Mouse (Mus musculus): ENCODE results near the gene Rara. TPM values are rescaled to one million over a fixed set of nuclear protein-coding genes. Genes with fewer than 3 reads are reported as not detected.

Gene Rara
- polyA plus RNA-seq, 1 experiment = 6.4 TPM

GRCm38 (mm10) chr11:98937410-98937913, 9.8 kb downstream of the Rara start:
- peak in 1 of 2 experiments; percentile 66 for DNase-seq (ENCODE audit: extremely low spot score in 1 of 2, low spot score in 1 of 2)

DNA sequence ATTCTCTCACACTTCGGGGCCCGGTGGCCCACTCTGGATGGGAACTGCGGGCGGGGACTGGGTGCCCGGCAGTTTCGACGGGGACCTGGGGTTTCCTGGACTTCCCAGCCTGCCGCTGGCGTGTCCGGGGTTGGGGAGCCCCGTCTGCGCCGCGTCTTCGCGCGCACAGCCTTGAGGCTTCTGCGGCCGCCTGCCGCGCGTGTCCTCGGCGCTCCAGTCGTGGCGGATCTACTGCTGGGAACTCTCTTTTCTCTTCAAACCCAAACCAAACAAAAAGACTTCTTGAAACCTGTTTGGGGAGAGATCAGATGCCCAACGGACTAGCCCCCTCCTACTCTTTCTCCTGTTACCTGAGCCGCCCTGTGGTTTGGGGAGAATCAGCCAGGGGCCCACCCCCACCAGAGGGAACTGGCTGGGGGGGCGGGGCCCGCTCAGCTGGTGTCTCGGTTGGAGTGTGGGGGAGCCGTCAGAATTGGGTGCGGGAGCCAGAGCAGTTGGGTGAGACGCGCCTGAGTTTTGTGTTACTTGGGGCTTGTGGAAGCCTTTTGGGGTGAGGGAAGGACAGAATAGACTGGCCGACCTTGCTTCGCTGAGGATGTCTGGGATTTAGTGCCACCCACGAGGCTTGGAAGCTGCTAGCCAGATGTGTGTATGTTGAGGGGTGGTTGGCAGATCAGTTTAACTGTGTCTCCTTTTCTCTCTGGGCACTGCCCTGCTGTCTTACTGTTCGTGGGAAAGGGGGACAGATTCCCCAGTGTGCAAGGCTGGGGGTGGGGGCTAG, 10.5 kb downstream of the Rara start:
- peak in 1 of 2 experiments; percentile 51 for DNase-seq (ENCODE audit: extremely low spot score in 1 of 2, low spot score in 1 of 2)

DNA sequence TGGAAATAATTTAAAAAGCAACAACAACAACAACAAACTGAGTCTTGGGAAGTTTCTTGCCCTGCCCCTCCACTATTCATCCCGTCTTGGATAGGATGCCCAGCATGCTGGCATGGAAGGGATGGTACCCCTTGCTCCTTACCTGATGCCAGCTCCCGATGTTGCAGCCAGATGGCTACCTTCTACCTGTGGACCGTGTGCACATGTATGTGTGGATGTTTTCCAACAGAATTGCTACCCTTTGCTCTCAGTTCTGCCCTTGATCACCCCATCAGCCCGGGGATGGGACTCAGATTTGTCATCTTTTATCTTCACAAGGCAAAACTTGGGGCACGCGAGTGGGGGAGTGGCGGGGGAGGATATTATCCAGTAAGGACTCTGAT, 11.1 kb downstream of the Rara start:
- DNase-seq (ENCODE audit: extremely low spot score in 1 of 2, low spot score in 1 of 2) = no peak

- DNase-seq (ENCODE audit: extremely low spot score in 1 of 2, low spot score in 1 of 2) = peak in 1 of 2 experiments; percentile 16
Measured at GRCm38 (mm10) chr11:98939084-98939952, 11.7 kb downstream of the Rara start.

- DNase-seq (ENCODE audit: extremely low spot score in 1 of 2, low spot score in 1 of 2) = peak in 1 of 2 experiments; percentile 79
Measured at GRCm38 (mm10) chr11:98939953-98940641, 12.5 kb downstream of the Rara start.

DNA sequence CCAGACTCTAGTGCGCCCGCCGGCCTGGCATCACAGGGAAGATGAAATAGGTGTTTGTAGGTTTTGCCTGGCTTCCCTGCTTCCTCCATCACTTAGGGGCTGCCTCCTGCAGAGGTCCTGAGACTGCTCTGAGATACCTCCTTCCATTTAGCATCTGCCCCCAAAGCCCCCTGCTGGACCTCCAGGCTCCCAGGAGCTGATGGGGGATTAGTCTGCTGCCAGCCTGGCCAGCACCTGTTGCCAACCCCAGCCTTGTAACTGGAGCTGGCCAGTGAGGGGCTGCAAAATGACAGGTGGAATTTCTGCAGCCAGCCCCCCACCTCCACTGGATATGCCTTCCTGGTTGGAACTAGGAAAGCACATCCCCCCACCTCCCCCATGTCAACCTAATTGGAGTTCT, 13.2 kb downstream of the Rara start:
- no peak for DNase-seq (ENCODE audit: extremely low spot score in 1 of 2, low spot score in 1 of 2)

DNA sequence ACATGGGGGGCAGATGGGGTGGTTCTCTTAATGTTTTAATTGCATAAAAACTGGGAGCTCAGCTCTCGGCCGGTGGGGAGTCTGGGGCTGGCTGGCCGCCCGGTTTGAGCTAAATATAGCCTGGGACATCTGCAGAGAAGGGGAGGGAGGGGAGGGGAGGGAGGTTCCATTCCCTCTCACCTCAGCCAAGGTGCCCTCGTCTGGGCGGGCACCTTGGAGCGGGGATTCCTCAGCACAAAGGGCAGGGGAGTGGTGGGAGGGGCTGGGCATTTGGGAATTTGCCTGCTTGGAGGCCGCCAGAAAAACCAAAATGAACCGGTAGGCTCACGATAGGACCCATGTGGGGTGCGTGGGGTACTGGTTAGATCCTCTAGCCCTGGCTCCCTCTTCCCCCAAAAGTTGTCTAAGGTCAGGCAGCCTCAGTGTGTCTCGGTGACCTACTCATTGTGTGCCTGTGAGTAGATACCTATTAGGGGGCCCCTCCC, 13.8 kb downstream of the Rara start:
- DNase-seq (ENCODE audit: extremely low spot score in 1 of 2, low spot score in 1 of 2) = peak in 1 of 2 experiments; percentile 75

DNA sequence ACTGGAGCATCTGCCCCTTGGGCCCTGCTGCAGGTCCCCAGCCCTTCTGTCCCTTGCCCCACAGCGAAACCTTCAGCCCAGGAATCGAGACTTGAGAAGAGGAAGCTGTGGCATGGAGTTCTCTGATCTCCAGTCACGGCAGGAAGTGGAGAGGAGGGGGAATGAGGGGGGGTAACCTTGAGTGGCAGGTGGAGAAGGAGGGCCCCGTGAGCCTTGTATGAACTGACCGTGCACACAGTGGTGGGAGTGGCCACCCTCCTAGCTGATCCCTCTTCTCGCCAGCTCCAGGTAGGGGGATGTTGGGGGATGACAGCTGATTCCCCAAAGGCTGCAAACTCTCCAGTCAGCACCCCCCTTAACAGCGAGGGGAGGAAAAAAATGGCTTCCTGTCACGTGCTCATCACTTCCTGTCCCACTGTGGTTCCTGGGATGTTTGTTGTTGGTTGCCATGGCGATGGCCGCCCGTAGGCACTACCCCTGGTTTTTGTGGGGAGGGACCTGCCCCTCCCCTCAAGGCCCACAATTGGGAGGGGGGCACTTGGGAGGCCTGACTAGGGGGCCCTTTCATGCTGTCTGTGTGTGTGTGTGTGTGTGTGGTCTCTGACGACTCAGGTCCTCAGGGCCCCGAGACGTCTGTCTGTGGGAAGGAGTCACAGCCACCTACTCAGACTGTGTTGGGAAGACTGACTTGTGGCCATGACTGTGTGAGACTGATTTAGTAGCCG, 14.4 kb downstream of the Rara start:
- DNase-seq (ENCODE audit: extremely low spot score in 1 of 2, low spot score in 1 of 2) = peak; percentile 60 to 65

DNA sequence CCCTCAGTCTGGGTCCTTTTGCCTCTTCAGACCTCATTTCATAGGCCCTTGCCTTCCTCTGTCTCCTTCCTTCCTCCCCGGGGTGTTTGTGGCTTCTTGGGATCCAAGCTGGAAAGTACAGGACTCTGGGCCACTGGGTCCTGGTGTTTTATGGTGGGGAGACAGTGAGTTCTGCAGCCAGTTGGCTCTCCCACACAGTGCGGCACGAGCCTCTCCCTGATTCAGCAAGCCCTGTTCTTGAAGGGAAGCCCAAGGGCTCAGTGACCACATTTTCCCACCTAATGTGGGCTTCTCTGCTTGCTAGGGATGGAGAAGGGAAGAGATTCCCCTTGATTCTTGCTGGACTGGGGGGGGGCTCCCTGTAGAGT, 14.9 kb downstream of the Rara start:
- DNase-seq (ENCODE audit: extremely low spot score in 1 of 2, low spot score in 1 of 2) = peak in 1 of 2 experiments; percentile 42

GRCm38 (mm10) chr11:98942923-98943641, 15.5 kb downstream of the Rara start:
- DNase-seq (ENCODE audit: extremely low spot score in 1 of 2, low spot score in 1 of 2) = peak in 1 of 2 experiments; percentile 10

GRCm38 (mm10) chr11:98943741-98944461, 16.3 kb downstream of the Rara start:
- peak in 1 of 2 experiments; percentile 2 for DNase-seq (ENCODE audit: extremely low spot score in 1 of 2, low spot score in 1 of 2)

DNA sequence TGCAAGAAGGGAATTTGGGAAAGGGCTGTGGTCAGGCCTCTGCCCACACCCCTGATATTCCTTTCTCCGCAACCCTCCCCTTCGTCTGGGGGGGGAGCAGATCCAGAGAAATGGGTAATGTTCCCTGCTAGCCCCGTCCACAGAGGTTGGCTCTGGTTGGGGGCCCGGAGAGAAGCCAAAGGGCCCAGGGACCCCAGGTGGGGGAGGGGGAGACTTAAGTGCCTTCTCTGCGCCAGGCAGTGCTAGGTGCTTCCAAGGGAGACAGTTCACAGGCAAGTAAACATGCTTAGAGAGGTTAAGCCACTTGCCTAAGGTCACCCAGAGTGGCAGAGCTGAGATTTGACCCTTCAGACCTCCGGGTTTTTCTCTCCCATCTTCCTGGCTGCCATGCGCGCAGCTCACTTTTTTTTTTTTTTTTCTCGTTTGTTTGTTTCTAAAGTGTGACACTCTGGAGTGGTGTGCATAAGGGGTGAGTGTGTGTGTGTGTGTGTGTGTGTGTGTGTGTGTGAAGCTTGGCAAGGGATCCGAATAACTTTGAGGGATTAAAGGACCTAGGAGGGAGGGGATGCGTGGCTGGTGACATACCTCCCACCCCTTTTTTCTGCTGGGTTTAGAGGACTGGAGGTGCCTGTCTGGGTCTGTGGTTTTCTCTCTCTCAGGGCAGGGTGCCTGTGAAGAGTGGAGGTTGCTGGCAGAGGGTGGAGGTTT, 17.4 kb downstream of the Rara start:
- no peak for DNase-seq (ENCODE audit: extremely low spot score in 1 of 2, low spot score in 1 of 2)

DNA sequence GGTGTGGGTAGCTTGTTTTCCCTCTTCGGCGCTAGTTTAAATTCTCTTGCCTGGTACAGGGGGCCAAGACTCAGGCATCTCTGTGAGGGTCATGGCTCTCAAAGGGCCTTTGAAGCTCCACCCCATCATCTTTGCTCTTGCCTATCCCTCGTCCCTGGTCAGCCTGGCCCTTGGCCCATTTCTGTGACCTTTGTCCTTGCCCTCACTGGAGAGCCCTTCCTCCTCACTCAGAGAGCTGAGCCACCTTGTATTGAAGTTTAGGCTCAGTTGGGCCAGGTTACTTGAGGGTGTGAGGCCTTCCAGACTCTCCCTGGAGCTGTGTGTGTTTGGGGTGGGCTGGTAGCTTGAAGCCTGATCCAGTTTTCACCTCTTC, 18.0 kb downstream of the Rara start:
- DNase-seq (ENCODE audit: extremely low spot score in 1 of 2, low spot score in 1 of 2) = peak in 1 of 2 experiments; percentile 2

DNA sequence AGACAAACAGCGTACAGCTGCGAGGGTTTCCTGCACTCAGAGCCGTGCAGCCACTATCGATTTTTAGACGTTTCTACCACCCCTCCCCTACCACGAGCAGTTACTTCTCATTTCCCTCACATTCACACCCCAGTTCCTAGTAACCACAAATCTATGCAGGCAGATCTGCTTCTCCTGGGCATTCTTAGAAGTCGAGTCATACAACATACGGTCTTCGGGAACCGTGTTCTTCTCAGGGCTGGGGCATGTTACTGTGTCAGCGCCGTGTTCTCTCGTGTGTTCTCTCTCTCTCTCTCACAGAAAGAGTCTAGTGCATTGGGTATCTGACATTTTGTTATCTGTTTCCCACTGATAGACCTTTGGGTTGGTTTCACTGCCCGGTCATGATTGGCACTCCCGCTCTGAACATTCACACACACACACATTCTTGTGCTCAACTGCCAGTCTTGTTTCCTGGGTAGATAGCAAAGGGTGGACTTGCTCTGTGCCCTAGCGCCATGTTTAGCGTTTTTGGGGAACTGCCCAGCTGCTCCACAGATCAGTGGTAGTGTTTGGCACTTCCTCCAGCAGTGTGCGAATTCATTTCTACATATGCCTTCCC, 20.5 kb downstream of the Rara start:
- DNase-seq (ENCODE audit: extremely low spot score in 1 of 2, low spot score in 1 of 2) = peak in 1 of 2 experiments; percentile 13

DNA sequence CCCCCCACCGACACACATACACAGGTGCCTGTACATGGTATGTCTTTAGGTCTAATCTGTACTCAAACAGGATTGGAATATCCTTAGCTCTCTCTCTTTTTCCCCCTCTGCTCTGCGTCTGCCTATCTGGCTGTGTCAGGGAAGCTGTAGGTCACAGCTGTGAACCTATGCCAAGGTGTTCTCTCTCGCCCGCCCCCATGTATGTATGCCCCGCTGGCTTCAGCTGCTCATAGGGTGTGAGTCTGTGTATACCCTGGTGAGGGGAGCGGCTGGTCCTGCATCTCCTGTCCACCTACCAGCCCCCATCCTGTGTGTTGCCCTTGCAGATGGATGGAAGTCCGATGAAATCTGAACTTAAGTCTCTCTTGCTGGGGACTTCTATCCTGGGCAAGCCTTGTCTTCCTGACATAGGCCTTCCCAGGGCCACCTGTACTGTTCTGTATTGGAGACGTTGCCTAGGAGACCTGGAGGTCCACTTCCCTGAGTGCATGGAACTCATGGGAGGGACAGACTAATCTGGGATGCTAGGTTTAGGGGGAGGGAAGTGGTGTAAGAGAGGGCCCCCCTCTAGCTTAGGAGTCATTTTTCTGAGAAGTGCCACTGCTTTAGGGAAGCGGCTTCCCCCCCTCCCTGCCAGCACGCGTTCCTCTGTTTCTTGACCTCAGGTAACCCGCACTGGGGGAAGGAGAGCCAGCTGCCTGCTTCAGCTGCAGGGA, 21.8 kb downstream of the Rara start:
- DNase-seq (ENCODE audit: extremely low spot score in 1 of 2, low spot score in 1 of 2) = peak in 1 of 2 experiments; percentile 1

DNA sequence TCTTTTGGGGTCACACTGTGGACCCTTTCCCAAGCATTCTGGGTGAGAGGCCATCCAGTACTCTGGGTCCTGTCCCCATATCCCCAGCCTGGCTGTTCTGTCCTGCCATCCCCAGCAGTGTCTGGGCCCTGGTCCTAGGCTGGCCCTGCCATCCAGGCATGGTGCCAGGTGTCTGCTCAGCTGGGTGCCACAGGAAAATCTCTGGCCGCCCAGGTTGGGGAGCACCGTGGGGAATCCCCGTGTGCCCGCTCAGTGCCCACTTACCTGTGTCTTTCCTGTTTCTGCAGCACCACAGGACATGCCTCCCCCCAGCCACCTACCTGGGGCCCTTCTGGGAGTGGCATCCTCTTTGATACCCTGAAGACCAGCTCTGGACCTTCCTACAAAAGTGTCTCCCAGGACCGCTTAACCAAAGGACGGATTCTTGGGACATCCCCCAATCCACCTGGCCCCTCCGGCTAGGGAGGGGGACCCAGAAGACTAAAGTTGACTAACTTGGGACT, 22.4 kb downstream of the Rara start:
- peak in 1 of 2 experiments; percentile 3 for DNase-seq (ENCODE audit: extremely low spot score in 1 of 2, low spot score in 1 of 2)

DNA sequence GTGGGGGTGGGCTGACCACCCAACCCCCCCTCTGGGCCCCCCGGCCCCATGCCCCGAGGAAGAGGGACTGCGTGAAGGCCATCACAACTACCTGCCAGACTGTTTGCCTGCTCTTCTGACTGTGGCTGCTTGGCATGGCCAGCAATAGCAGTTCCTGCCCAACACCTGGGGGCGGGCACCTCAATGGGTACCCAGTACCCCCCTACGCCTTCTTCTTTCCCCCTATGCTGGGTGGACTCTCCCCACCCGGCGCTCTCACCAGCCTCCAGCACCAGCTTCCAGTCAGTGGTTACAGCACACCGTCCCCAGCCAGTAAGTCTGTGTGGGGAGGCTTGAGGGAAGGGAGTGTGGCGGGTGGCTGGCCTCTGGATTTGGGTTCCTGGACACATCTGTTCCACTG, 22.9 kb downstream of the Rara start:
- no peak for DNase-seq (ENCODE audit: extremely low spot score in 1 of 2, low spot score in 1 of 2)

Measured in frontal cortex, adult 2 months (tissue).